Mouse (Mus musculus) urinary bladder, postnatal 14 days (tissue): Measurements from ENCODE around the gene Bsn.
"Not testable (repeated sequence)": the region's sequence is repeated elsewhere in the genome, so short reads cannot be mapped to it uniquely, and the experiment has no call there.

Source experiments
- DNase-seq: peaks from one replicate; pipeline ENCODE4 v3.0.0; 2021; ENCODE audit warnings: low spot score

Gene Bsn

DNA sequence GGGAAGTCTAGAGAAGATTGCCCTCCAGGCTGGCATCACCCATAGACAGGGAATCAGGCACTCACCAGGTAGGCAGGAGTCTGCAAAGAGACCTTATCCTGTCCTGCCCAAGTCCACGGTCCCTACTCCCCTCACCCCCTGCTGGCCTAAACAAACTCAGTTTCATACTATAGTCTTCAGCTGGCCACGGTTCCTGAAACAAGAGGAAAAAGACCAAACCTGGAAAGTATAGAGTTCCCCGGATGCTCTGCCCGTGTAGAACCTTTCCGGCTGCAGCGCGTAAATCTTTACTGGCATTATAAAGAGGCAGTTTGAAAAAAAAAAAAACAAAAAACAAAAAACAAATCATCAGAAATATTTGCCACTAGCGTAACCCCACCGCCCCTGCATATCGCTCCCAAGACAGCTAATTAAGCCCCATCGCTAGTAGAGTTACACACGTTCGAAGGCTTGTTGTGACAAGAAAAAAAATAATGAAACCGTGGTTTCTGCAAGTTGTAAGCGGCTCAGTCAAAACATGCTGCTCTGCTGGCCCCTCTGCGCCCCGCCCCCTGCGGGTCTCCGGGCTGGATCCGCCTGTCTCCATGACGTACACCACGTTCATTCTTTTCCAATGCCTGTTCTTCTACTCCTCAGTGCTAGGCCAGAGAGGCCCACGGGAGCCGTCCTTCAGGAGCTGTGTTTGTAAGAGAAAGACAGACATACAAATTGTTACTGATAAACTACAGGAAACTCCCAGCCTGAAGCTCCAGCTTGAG is 6.9 kb upstream of the Bsn start:
- peak; percentile 45 for DNase-seq

DNA sequence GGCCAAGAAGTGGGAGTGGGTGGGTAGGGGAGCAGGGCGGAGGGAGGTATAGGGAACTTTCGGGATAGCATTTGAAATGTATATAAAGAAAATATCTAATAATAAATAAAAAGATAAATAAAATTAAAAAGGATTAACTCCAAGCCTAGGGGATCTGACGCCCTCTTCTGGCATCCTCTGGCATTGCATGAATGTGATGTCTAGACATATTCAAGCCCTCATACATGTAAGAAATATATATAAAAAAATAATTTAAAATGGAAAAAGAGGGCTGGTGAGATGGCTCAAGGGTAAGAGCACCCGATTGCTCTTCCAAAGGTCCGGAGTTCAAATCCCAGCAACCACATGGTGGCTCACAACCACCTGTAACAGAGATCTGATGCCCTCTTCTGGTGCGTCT is 6.0 kb upstream of the Bsn start:
- not testable (repeated sequence) for DNase-seq

DNA sequence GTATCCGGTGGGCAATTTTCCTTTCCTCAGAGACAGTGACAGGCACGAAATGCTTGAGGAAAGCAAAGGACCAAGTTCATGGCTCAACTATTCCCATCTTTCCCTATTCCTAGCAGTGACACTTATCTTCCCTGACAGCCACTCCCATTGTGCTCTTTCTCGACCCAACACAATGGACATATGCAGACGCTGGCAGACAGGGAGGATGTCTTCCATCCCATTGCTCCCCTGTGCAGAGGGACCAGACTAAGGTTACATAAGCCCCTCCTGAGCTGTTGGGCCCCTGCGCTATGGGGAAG is 747 bp downstream of the Bsn start:
- DNase-seq = no peak

DNA sequence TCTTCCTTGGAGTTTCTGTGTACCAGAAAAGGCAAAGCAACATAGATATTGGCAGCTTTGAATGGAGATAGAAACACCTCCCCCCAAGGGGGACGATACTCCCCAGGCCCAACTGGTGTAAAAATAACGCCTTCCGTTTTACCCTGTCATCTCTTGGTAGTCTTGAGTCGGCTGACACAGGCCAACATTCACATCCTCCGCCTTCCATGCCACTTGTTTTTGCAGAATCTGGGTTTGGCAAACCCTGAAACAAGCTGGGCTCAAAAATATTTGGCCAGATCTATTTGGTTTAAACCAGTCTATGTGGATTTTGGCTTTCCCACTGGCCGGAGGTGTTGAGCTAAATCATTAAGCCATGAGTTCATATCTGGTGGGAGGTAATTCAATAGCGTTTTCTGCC is 1.2 kb downstream of the Bsn start:
- DNase-seq = no peak

DNA sequence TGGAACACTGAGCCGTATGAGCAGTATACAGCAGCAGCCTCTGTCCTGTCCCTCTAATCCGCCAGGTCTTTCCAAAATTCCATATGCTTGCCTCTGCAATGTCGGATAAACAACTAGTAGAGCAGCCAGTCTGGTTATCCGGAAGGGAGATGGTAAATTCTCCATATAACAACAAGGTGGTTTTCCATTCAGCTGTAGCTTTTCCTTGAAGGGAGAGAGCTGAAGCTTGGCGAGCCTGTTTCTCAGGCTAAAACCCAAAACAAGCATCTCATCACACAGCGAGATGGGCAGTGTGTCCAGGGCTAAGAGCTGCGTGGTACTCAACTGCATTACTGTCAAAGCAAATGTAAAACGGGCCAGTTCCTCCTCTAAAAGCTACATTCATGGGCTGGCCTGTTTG is 1.7 kb downstream of the Bsn start:
- no peak for DNase-seq

DNA sequence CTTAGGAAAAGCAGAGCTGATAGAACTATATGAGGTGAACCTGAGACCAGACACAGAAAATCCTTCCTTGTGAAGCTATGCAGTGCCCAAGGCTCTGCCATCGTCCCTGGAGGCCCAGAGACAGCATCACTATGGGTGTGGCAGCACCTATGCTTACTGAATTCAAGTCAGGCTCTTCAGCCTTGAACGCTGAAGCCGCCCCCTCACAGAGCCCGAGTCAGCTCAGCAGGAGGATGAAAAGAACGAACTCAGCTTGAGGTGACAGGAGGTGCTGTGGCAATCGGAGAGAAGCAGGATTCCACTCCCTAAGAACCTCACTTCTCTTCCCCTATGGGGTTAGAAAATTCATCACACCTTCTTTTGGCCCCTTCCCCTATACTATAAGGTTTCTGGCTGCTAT is 2.6 kb downstream of the Bsn start:
- DNase-seq = no peak

DNA sequence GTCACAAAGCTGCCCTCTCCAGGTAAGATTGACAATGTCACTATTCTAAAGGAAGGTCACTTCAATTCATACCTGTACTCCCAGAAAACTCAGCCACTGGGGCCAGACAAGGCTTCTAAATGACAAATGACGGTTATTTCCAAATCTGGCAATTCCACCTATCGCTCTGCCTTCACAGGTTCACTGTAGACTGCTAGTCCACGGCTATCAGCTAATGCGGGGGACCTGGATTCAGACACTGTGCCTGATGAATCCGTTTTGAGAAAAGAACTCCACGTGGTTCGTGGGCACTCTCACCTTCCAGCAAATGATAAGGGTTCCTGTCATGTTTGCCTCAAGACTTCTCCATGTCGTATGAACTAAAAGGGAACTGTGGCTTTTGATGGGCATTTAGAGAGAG is 4.4 kb downstream of the Bsn start:
- no peak for DNase-seq

DNA sequence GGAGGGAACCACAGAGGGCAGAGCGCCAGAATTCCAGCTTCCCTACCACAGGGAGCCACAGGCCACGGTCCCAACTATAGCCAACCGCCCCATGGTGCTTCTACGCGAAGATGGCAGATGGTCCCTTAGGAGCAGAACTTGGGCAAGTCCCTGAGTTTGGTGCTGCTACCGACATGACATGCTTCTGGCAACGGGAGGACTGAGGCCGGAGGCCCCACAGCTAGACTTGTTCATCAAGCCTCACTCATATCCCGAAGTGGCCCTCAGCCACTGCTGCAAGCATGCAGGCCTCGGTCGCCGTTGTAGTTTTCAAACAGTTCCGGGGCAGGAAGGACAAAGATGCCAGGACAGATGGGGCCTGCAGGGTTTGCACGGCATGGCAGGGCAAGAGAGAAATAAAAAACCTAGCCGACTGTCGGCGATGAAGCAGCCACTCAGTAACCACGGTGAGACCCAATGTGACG is 6.6 kb downstream of the Bsn start:
- DNase-seq = no peak

DNA sequence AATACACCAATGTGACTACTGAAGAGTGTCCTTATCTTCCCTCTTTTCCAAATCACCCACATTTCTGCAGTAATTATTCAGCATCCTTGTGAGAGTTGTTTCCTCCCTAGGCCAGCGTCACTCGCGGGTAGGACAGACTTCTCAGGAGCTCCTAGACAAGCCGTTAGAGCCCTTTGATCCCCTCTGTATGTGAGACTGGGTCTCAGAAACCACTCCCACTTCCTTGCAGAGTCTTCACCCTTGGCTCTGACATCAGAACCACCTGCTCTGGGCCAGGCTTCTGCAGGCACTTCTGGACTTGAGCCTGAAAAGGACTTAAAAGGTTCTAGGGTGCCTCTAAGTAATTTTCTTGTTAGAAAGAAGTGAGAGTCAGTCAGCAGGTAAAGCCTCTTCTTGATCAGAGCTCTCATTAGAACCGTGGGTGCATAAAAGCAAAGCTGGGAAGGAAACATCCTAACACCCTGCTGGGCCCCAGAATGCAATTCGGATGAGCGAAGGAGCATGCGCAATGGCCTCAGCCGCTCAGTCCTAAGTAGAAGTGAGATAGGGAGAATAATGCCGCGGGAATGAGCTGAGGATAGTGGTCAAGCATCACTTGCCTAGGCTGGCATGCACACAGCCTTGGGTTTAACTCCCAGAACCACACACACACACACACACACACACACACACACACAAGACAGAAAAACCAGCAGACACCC is 7.2 kb downstream of the Bsn start:
- no peak for DNase-seq

DNA sequence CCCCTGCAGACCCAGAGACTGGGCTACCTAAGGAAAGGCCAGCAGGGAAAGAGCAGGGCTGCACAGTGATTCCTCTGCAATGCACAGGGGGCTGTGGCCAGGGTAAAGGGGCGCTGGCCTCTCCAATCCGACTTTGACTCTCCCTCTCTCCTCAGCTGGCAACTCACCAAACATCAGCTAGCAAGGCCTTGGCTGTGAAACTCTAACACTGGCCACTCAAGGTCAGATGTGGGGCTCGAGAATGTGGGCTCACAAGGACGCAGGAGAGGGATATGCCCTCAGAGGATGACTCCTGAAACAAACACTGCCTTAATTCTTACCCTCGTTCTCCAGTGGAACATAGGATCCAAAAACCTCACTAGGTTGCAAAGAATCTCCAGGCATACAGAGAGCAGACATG is 11.8 kb downstream of the Bsn start:
- DNase-seq = no peak

DNA sequence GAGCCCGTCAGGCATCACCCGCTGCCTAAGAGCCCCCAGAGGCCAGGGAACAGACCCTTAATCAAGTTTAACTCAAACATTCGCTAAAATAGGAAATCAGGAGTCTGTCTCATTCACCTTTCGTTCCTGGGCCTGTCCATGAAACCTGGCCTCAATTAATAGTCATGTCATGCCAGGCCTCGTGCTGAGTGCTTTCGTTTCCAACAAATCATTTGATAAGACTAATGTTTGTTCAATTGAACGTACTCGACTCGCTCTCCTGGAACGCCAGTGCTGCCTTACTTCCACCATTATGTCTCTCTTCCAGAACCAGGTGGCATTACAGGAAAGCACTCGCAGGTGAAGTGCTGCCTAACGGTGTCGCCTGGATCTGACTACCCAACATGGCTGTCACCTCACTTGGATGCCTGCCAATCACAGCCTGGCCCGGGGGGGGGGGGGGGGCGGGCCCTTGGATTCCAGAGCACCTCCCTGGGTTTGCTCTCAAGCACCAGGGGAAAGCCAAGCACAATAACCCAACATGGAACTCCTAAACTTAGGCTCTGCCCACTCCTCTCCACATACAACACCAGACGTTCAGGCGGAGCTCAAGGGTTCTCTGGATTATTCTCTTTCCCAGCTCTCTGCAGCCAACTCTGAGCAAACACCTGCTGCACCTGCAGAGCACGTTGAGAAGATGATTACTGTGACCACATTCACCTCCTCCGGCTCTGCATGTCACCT is 14.9 kb downstream of the Bsn start:
- DNase-seq = no peak

DNA sequence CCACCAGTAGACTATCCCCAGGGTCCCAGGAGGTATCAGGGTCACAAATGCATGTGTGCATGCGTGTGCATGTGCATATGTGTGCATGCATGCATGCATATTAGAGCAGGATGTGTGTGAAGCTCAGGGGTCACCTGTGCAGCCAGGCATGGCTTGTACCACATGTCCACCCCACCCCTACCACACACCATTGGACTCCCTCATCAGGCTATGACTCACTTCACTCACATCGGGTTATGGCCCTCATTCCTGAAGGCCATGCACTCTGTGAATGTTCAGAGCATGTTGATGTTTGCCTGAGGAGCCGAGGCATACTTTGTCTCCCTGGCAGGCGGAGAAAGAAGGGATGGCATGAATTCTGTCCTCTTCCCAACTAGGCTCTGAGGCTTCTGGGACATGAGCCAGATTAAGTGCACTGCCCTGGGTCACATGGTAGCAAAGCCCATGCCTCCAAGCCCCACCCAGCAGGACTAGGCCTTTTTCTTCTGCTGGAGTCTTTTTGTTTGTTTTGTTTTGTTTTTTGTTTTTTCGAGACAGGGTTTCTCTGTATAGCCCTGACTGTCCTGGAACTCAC is 17.3 kb downstream of the Bsn start:
- no peak for DNase-seq

DNA sequence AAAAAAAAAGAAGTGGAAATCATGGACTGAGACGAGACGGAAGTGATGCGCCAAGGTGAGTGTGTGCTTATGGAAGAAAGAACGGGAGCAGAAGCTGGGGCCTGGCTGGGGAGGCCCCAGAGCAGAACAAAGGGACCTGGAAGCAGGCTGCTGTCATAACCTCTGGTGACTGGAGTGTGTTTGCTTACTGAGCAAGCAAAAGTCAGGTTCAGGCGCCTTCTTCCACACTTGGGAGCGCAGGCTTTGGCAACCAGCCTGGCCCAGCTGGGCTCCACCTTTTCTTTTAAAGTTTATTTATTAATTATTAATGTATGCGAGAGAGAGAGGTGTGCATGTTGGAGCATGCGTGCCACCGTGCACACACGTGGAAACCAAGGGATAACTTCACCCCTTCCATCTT is 20.4 kb downstream of the Bsn start:
- no peak for DNase-seq

DNA sequence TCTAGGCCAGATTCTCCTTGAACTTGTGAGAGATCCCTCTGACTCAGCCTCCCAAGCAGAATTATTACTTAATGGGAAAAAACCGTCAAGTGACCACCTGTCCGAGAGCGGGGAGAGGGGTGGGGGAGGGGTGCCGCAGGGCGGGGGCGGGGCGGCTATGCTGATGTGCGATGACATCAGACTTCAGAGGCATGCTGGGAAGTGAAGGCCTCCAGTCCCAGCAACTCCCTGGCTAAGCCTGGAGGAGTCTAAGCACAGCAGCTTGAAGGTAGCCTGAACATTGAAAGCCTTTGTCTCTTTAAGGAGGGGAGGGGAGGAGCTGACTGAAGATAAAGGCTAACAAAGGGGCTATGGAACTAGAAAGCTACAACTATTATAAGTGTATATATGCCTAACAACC is 25.0 kb downstream of the Bsn start:
- DNase-seq = no peak

DNA sequence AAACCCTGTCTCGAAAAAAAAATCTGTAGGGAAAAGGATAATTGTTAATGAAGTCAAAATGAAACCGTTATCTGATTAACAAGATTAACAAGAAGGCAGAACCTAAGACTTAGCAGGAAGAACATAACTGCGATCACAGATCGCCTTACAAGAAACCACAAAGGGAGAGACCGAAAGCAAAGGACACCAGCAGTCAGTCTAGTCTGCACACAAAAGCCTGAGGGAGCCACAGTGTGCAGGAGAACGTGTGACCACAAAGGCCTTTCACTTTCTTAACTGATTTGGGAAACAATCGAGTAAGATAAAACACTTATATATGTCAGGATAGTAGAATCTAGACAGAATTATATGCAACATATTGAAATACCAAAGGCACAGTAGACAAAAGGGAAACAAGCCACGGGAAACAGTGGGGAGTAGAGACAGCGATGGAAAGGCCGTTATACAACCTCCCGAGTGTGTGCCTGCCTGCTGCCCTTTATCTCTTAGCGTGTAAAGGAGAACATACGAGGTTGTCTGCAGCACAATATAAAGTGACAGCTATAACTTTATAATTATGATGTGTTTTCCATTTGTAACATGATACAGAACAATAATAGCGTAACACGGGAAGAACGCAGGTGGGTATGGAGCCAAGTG is 26.4 kb downstream of the Bsn start:
- DNase-seq = no peak

DNA sequence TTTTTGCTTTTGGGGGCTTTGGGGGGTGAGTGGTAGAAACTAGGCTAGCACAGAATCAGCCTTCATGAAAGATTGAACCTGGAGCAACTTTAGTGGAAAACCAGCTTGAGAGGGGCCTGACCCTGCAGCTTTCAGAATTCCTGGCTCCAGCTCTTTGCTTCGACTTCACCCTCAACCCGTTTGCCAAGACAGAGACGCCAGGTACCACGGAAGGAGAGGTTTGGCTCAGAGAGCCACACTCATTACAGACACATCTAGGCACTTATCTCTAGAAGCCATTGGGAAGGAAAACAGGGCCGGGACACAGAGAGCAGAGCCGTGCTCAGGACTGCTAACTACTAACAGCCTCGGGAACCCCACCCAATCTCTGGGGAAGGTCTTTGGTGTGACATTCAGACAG is 32.3 kb downstream of the Bsn start:
- DNase-seq = no peak

DNA sequence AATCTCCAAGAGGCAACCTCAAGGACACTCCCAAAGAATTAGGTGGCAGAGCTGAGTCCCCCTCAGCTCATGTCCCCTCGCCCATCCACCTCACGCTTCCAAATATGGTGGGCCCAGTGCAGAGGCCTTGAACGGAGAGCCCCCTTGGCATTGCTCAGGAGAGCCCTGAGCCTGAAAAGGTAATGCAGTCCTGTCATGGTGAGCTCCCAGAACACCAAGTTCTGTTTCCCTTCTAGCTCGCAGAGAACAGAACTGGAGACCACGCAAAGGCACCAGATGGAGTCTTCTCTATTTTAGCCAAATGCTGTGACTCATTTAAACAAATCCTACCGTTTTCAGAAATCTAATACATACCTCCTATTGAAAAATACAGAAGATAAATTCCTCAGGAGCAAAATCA is 32.7 kb downstream of the Bsn start:
- no peak for DNase-seq

DNA sequence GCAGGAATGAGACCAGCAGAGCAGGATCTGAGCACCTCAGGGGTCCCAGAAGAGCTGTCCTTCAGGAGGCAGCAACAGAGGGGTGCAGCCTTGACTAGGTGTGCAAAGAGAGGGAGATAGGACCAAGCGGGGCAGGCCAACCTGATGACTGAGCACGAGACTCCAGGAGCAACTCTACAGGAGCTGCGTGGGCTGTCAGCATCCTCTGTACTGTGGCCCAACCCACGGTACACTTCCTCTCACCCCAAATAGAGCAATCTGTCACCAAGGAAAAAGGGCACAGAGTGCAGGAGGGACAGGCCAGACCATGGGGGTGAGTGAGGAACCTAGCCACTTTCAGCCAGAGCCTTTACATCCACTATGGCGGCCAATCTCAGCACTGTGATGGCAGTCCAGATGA is 33.4 kb downstream of the Bsn start:
- no peak for DNase-seq

DNA sequence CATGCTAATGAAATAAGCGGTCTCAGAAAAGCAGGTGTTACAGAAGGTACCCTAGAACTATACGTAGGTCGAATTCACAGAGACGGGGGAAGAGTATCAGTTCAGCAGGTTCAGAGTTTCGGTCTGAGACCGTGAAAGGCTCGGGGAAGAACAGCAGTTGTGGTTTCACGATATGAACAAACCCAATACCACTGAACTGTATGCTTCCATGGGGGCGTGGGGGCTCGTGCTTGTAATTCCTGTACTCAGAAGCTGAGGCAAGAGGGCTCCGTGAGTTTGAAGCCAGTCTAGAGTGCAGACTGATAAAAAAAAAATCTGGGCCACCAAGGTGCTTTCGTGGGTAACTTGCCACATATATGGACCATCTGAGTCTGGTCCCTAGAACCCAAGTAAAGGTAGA is 35.4 kb downstream of the Bsn start:
- no peak for DNase-seq

DNA sequence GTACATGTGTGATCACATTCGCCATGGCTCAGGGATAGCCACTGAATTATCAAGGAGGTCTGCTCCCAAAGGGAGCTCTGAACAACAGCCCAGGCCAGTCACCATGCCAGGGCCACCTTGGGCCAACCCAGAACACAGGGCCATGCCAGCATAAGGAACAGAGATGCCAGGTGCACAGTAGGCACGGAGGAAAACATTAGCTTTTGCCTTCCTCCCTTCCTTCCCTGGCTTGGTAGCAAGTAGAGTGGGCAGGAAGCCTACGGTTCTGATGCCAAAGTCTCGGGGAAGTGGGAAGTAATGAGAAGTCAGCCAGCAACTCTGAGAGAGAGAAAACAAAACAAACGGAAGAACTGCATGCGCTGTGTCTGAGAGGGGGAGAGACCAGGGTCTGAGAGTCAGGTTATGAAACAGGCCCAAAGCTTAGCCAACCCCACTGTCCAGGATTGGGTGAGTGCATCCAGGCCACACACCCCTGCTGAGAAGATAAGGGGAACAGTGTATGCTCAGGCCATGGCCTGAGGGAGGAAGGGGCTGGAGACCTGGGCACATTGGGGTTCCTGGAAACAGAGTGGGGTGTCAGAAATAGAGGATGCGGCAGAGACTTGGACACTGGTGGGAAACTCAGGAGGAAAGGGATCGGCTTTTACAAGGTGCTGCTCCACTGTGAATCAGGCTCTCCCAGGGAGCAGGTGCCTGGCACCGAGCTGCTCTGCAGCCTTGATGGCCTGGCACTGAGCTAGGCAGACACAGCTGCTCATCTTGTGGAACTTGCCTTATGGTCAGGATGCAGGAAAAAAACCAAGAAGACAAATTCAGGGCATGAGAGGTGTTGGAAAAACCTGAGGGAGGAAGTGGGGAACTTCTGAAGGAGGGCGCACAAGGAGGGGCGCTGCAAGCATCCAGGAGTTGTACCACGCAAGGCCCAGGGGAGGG is 36.4 kb downstream of the Bsn start:
- DNase-seq = no peak

DNA sequence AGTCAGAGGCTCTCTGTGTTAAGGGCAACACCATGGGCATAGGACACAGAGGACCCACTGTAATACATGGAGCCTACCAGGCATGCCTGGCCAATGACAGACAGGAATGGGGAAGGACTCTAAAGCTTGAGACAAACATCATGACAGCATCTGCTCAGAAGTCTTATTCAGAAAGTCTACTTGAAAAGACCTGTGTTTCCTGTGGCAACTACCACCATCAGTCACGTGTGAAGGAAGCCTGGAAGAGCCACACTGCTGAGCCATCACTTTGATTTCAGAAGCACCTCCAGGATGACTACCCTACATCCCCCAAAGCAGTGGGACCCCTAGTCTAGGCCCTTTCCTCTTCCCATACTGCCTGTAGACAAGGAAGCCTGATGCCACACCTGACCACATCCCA is 39.7 kb downstream of the Bsn start:
- no peak for DNase-seq
